Mouse (Mus musculus) limb, embryonic 14.5 days (tissue): ENCODE results near the gene Slc12a6. TPM values are rescaled to one million over a fixed set of nuclear protein-coding genes. Genes with fewer than 3 reads are reported as not detected.
A peak's percentile ranks its signal among the peaks of the same experiment; 100 is the strongest.

Experiments
- ATAC-seq: fragments of 200-750 bp; cut with Nextera tagmentation; 2 replicates; pipeline ENCODE4 v1.8.0; 2017; ENCODE audit warnings: low read depth, moderate number of reproducible peaks, moderate TSS enrichment; ENCODE audit not compliant: low FRiP score
- DNase-seq: peaks from one replicate; pipeline ENCODE4 v3.0.0-alpha.2; 2015; ENCODE audit warnings: low spot score
- H3K27ac ChIP-seq: fragments of 300-500 bp; sonication (generic); replicated peaks from 2 replicates; pipeline ENCODE4 v1.5.1; 2014; ENCODE audit warnings: low read depth, mild to moderate bottlenecking, low read length, moderate library complexity, mixed read lengths
- H3K27me3 ChIP-seq: fragments of 300-500 bp; sonication (generic); 2 replicates; pipeline ENCODE4 v1.6.1; 2014; ENCODE audit warnings: low read length, mixed read lengths; ENCODE audit not compliant: control insufficient read depth, insufficient read depth
- H3K36me3 ChIP-seq: fragments of 300-500 bp; sonication (generic); 2 replicates; pipeline ENCODE4 v1.6.1; 2014; ENCODE audit warnings: mild to moderate bottlenecking, low read length, moderate library complexity, mixed read lengths; ENCODE audit not compliant: control insufficient read depth, insufficient read depth
- H3K4me1 ChIP-seq: fragments of 300-500 bp; sonication (generic); 2 replicates; pipeline ENCODE4 v1.6.1; 2014; ENCODE audit warnings: antibody characterized with exemption, low read length, mixed read lengths; ENCODE audit not compliant: control insufficient read depth, insufficient read depth
- H3K4me2 ChIP-seq: fragments of 300-500 bp; sonication (generic); replicated peaks from 2 replicates; pipeline ENCODE4 v1.6.1; 2014; ENCODE audit warnings: low read depth, mild to moderate bottlenecking, low read length, moderate library complexity; ENCODE audit not compliant: severe bottlenecking
- H3K4me3 ChIP-seq: fragments of 300-500 bp; sonication (generic); replicated peaks from 2 replicates; pipeline ENCODE4 v1.5.1; 2014; ENCODE audit warnings: low read length
- H3K9ac ChIP-seq: fragments of 300-500 bp; sonication (generic); 2 replicates; pipeline ENCODE4 v1.6.1; 2014; ENCODE audit warnings: mild to moderate bottlenecking, low read depth, low read length, moderate library complexity; ENCODE audit not compliant: severe bottlenecking
- H3K9me3 ChIP-seq: fragments of 300-500 bp; sonication (generic); 2 replicates; pipeline ENCODE4 v1.6.1; 2016; ENCODE audit warnings: low read length; ENCODE audit not compliant: control insufficient read depth
- POLR2A ChIP-seq: fragments of 200-500 bp; IDR thresholded peaks from 2 replicates; pipeline ENCODE4 v1.8.0; 2012; ENCODE audit warnings: inconsistent platforms, mild to moderate bottlenecking, moderate library complexity, borderline replicate concordance; ENCODE audit not compliant: insufficient read depth, insufficient read length; ENCODE audit errors: extremely low read depth
- WGBS: fragments of 180-500 bp; shearing (Covaris S2); extraction: QIAGEN DNeasy Blood & Tissue Kit; methylation state at CpG from one replicate; pipeline ENCODE4 v1.1.7; 2014; 5-methylcytosine and 5-hydroxymethylcytosine counted together
- polyA plus RNA-seq, 2 experiments: library from polyadenylated mRNA; depleted of rRNA in 1 of 2; stranded (reverse) in 1 of 2; unstranded in 1 of 2; fragments of >200 nt; fragmentation: Nextera tagmentation in 1 of 2; extraction: Ambion mirVana in 1 of 2; gene quantifications; 2 replicates each; pipeline versions ENCODE4 v1.2.1 to v1.2.3; 2012 to 2014

Gene Slc12a6
- polyA plus RNA-seq (2012; rRNA removed) = 32.5 TPM in 2 replicates
- 14.1 and 15.4 TPM in 2 replicates for polyA plus RNA-seq (2014; fragmentation: Nextera tagmentation; extraction: Ambion mirVana)

DNA sequence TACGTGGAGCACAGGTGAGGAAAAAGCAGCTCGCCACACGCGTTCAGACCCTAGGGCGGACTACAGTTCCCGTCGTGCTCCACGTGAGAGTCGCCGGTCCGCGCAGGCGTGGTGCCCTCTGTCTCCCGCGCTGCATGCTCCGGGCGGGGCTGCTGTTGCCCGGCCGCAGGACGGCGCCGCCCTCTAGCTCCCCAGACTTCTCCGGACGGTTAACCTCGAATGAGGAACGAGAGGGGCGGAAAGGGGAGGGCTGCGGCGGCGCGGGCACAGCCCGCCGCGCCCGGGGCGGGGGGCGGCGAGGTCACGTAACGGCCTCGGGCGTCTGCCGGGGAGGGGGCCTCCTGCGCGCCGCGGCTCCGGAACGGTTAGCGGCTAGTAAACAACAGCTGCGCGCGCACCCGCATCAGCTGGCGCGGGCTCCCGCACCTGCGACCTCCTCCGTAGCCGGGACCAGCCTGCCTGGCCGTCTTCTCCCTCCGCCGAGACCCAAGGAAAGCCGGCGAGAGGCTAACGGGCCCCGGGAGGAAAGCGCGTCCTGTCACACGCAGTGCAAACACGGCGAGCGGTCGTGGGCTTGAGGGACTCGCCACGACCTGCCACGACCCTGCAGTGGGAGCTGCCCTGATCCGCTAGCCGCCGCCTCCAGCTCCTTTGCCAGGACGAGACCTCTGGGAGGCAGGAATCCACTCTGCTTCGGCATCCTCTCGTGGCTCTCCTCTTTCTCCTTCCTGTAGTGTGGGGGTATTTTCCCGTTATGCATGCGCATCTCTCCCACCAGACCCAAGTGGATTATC, at the start of gene Slc12a6:
Gene Slc12a6, plus strand, starts transcription at position 378 of the 794 bp plus-strand sequence.
- Histone ChIP-seq H3K4me3 (peak within 1 kb of the TSS; percentile 78), H3K4me1 (peaks cover 12% of the 10 kb centered on the region), H3K4me2 (peak within 1 kb of the TSS; percentile 84), H3K27me3 (no peaks in the 10 kb centered on the region), H3K36me3 (no peaks in the 10 kb centered on the region), H3K9ac (peak within 1 kb of the TSS; percentile 78), H3K27ac (peak within 1 kb of the TSS; percentile 78), H3K9me3 (no peaks in the 10 kb centered on the region)
- DNase-seq = peak; percentile 89
- WGBS = under 1% methylated on average over 65 of the region's 85 CpGs
- ATAC-seq = peak; percentile 93
- TF ChIP-seq POLR2A = 0 out of 2 replicates have a peak, but pooled peaks have one; percentile 15

DNA sequence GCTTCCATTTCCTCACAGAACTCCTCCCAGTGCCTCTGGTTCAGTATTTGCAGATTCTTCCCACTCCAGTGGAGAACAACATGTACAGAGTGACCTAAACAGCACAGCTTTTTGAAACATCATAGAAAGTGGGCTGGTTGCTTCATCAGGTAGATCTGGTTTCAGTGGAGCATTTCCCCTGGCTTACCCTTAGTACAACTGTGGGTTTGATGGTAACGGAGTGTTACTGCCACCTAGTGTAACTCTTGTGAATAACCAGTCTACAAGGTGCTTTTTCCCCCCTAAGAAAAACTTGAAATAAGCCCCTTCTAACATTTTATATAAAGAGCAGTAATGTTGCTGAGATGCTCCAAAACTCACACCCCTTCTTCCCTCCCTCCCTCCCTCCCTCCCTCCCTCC, 49.6 kb upstream of the Slc12a6 start:
- no peak overlapping the region for H3K27ac ChIP-seq
- no peak overlapping the region for H3K4me3 ChIP-seq
- H3K27me3 ChIP-seq = no peaks in the 10 kb centered on the region
- ATAC-seq (0 out of 2 replicates have a peak, but pooled peaks have one; percentile 34), DNase-seq (peak; percentile 60)
- no peak overlapping the region for H3K4me2 ChIP-seq
- H3K9ac ChIP-seq = no peak overlapping the region
- WGBS = 7% methylated on average over 1 of the region's 1 CpGs
- no peaks in the 10 kb centered on the region for H3K4me1 ChIP-seq
- no peaks in the 10 kb centered on the region for H3K36me3 ChIP-seq
- H3K9me3 ChIP-seq = no peaks in the 10 kb centered on the region
- no peak for TF ChIP-seq POLR2A

GRCm38 (mm10) chr2:112217614-112218013, 48.0 kb upstream of the Slc12a6 start:
- no peaks in the 10 kb centered on the region for H3K4me1 ChIP-seq
- ATAC-seq = no peak

DNA sequence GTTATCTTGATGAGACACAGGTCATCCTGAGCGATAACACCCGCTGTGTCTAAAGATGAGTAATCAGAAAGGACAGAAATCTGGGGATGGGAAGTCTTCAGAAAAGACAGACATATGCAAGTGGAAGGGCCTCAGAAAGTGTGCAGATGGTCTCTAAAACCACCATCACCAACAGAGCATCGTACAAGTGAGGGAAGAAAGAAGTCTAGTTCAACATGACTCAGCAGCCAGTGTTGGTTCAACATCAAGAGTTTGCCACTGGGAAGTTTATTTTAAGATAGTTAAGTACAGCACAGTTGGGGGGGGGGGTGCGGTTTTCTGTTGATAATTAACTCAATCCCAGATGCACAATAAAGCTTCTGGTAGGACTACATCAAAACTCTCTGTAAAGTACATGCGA, 44.7 kb upstream of the Slc12a6 start:
- 94% methylated on average over 5 of the region's 5 CpGs for whole genome bisulfite sequencing

More at GRCm38 (mm10) chr2:112217614-112218013, 48.0 kb upstream of the Slc12a6 start:
- no peak overlapping the region for H3K4me3 ChIP-seq
- no peaks in the 10 kb centered on the region for H3K36me3 ChIP-seq
- H3K9me3 ChIP-seq = no peaks in the 10 kb centered on the region
- no peak for DNase-seq
- H3K27me3 ChIP-seq = no peaks in the 10 kb centered on the region
- no peak for TF ChIP-seq POLR2A
- no peak overlapping the region for H3K4me2 ChIP-seq
- WGBS = 77% methylated on average over 6 of the region's 6 CpGs
- H3K9ac ChIP-seq = no peak overlapping the region
- H3K27ac ChIP-seq = no peak overlapping the region

DNA sequence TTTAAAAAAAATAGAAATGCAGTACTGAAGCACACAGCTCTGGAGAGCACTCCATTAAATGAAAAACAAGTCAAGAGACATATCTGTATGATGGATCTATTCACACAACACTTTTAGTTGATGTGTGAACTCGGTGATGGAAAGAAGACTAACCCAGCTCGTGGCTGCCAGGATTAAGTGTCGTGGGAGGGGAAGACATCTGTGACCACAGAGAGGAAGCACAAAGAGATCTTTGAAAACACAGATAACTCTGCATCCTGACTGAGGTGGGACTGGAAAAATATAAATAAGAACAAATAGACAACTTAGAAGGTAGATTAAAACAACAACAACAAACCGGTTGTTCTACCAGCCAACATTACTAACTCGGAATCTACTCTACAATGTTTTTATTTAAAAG, 43.0 kb upstream of the Slc12a6 start:
- H3K4me1 ChIP-seq = no peaks in the 10 kb centered on the region
- no peaks in the 10 kb centered on the region for H3K36me3 ChIP-seq
- WGBS = 86% methylated on average over 5 of the region's 5 CpGs
- no peaks in the 10 kb centered on the region for H3K27me3 ChIP-seq
- DNase-seq (no peak), ATAC-seq (no peak)
- no peaks in the 10 kb centered on the region for H3K9me3 ChIP-seq
- no peak for TF ChIP-seq POLR2A
- H3K4me3 ChIP-seq = no peak overlapping the region
- H3K27ac ChIP-seq = no peak overlapping the region
- H3K4me2 ChIP-seq = no peak overlapping the region
- H3K9ac ChIP-seq = no peak overlapping the region

More for the DNA sequence above, 44.7 kb upstream of the Slc12a6 start:
- ATAC-seq (no peak), DNase-seq (no peak)
- H3K4me1 ChIP-seq = no peaks in the 10 kb centered on the region
- H3K4me3 ChIP-seq = no peak overlapping the region
- no peaks in the 10 kb centered on the region for H3K27me3 ChIP-seq
- no peak for TF ChIP-seq POLR2A
- no peak overlapping the region for H3K9ac ChIP-seq
- no peaks in the 10 kb centered on the region for H3K36me3 ChIP-seq
- H3K4me2 ChIP-seq = no peak overlapping the region
- no peak overlapping the region for H3K27ac ChIP-seq
- H3K9me3 ChIP-seq = no peaks in the 10 kb centered on the region
